Mouse (Mus musculus) ovary, postnatal 14 days (tissue): ENCODE measurements around the gene Cbx5.
"Not testable (repeated sequence)": the region's sequence is repeated elsewhere in the genome, so short reads cannot be mapped to it uniquely, and the experiment has no call there.

Experiments used
- DNase-seq: peaks from one replicate; pipeline ENCODE4 v3.0.0; 2022; ENCODE audit warnings: low spot score

Cbx5 gene

DNA sequence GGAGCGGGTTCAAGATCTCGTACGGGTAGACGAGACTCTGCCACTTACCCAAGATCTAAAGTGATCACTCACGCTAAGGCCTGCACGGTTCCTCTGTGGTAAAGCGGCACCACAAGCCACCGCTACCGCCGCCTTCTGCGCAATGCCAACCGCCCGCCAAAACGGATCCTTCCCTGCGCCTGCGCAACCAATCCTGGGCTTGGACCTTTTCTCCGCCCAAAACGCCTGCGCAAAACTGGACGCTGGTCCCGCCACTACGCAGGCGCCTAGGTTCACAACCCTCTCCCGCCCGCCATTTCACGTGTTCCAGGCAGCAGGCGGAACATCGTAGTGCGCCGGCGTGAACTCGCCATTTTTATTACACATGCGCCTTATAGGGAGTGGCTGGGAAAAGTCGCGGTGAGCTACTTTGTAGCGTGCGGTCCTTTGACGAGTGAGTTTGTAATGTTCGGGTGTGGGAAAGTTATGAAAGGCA lies at the start of gene Cbx5:
Cbx5 (minus strand) TSS at position 132 of the 475 bp plus-strand sequence.
- DNase-seq: peak; percentile 93

DNA sequence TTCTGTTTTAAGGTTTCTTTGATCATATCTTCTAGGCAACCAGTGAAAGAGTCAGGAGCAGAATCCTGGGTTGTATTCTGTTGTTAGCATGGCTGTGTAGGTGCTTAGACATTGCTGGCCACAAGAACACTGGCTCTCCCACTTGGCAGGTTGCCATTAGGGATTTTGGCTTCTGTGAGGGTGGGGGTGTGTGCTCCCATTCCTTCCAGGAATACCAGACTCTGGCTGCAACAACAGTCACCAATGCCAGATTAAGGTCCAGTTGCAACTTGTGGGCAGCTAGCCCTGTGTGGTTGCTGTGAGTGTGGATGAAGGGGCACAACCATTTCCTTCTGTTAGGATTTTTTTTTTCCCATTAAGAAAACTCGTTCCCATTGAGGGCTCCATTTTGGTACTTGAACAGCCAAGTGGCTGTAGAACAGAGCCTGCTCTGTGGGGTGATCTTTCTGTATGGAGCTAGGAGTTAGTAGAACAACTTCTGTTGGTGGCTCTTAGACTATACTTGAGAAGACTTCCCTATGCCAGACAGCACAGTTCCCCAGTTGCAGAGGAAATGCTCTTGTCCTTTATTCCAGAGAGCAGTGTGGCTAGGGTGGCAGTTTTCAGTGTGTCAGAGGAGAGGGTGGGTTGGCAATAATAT lies 46.3 kb upstream of the Cbx5 start:
- DNase-seq: no peak

DNA sequence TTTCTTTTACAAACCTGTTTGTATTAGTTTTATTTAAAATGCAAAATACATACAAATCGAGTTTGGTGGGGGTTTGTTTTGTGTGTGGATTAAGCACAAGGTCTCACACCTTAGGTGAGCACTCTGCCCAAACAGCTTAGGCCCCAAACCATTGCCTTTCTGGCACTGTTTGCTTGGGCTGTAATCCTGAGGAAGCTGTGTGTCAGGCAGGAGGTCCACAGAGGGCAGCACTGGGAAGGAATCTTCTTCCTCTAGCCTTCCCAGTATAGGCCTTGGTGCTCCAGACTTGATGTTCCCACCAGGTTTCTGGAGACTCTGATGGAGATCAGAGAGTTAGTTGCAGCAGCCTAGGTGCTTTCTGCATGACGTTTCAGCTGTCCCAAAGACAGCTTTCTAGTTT lies 45.0 kb upstream of the Cbx5 start:
- DNase-seq: no peak

DNA sequence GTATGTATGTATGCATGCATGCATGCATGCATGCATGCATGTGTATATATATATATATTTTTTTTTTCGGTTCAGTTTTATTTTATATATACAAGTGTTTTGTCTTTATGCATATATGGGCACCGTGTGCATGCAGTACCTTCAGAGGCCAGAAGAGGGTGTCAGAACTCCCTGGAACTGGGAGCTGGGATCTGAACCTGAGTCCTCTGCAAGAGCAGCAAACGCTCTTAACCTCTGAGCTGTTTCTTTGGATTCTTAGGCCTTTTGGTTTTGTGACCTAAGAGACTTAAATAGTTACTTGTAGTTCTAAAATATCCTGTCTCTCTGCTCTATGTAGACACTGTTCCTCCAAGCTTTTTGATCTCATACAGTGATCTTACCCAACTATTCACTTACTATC lies 44.5 kb upstream of the Cbx5 start:
- DNase-seq: no peak

DNA sequence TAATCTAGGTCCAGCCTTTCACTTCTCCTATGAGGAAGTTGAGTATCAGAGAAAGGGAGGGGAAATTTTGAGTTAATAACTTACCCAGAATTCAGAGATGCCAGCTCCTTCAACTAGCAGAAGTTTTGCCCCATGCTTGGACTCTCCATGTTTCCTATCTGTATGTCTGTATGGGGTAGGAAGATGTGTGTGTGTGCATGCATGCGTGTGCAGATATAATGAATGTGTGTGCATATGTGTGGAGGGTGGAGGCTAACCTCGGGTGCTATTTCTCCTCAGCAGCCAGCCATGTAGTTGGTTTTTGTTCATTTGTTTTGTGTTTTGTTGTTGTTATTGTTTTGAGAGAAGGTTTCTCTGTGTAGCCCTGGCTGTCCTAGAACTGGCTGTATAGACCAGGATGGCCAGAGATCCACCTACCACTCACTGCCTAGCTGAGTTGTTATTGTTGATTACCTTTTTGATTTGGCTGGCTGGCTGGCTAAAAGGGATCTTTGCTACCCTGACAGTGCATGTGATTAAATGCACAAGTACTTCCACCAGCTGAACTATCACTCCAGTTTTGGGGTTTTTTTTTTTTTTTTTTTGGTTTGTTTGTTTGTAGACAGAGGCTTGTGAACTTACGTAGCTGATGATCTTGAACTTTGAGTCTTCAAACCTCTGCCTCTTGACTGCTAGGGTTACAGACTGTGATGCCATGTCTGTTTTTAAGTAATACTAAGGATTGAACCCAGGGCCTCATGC lies 42.0 kb upstream of the Cbx5 start:
- no peak for DNase-seq

DNA sequence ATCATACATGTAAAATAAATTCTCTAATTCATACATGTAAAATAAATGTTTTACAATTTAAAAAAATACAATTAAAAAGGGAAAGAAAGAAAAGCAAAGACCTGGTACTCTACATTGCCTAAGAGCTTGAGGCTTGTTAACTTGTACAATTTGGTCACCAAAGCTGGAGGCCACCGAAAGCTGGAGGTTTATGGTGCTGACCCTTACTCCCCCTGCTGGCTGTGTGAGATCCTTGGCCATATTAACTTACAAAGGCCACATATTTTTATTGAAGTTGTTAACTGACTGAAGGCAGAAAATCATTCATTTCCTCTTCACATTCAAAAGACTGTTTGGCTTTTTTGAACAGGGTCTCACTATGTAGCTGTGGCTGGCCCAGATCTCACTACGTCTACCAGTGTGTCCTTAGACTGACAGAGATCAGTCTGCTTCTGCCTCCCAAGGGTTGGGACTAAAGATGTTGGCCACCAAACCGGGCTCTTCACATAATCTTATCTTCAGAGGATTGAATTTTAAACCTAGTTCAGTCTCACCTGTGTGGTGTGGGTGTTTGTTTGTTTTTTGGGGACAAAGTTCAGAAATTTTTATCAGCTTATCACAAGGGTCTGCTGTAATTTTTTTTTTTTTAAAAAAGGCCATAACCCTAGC lies 41.3 kb upstream of the Cbx5 start:
- DNase-seq: no peak

DNA sequence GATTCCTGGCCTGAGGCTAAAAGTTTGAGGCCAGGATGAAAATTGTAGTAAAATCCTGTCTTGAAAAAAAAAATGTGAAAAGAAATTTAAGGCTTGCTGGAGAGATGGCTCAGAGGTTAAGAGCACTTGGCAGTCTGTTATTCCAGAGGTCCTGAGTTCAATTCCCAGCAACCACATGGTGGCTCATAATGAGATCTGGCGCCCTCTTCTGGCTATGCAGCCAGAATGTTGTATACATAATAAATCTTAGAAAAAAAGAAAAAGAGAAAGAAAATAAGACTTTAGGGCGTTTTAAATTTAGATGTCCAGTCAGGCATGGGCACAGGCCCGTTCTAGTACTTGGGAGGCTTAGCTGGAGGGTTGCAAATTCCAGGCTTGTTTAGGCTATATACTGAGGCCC lies 40.1 kb upstream of the Cbx5 start:
- no peak for DNase-seq

DNA sequence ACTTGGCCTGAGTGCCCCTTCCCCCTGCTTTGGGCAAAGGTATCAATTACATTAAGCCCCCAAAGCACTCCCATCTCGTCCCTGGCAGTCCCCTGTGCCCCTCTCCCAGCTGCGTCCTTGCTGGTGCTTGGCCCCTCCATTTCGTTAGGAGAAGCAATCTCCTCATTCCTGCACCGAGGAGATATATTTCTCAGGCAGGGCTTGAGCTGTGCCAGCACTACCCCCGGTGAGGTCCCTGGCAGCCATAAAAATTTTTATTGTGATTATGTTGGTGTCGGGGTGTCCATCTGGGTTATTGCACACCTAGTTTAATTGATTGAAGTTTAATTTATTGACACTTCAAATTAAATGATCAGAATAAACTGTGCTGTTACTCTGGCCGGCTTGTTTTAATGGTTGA lies 38.3 kb upstream of the Cbx5 start:
- no peak for DNase-seq

DNA sequence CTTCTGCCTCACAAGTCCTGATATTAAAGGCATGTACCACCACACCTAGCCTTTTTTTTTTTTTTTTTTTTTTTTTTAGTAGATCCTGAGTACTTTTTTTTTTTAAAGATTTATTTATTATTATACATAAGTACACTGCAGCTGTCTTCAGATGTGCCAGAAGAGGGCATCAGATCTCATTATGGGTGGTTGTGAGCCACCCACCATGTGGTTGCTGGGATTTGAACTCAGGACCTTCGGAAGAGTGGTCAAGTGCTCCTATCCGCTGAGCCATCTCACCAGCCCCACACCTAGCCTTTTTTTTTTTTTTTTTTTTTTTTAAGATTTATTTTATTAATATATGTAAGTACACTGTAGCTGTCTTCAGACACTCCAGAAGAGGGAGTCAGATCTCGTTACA lies 36.3 kb upstream of the Cbx5 start:
- not testable (repeated sequence) for DNase-seq

DNA sequence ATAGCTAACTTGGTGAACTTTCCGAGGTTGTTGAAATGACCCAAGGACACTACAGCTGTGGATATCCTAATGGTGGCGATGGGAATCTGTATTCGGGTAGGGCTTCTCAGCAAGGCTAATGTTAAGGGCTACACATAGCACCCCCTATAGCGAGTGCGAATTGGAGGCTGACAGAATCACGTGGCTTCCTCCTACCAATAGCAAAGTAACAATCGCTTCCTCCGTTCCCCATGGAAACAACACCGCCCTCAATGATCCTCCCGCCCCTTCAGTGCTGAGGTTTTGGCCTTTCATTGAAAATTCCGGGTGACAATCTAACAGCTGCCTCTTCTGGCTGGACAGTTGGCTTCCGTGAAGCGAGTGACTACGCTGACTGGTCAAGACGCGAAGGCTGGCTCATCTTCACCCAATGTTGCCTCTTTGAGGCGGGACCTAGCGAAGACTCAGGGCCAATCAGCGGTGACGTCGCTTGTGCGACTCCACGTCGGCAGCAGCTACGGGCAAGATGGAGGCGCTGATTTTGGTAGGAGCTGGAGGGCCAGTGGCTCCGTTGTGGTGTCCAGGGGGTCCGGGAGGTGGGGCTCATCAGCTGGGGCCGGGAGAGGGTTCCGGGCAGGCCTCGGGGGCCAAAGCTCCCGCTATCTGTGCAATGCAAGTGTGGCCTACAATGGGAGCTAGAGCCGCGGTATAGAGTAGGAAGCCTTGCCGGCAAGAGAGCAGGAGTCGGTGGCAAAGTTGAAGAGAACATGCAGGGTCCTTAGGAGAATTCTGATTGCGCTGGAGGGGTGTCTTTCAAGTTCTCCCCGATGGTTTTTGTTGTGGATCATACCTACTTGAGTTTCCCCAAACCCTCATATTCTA lies 33.0 kb upstream of the Cbx5 start, which contains the start of gene Copz1:
Copz1 (plus strand) TSS at position 296 of the 861 bp plus-strand sequence.
- DNase-seq: peak; percentile 86

DNA sequence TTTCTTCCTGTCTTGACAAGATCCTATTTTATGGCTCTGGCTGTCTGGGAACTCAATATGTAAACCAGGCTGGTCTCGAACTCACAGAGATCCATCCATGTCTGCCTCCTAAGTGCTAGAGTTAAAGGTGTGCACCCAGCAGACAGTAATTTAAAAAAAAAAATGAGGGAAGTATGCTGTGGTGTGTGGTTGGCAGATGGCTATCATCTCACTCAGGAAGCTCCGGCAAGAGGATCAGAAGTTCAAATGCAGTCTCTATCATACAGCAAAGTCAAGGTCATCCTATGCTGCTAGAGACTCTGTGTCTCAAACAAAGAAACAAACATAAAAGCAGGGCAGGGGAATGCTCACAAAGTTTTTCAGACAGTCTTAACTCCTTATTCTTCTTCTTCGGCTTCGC lies 29.3 kb upstream of the Cbx5 start:
- no peak for DNase-seq

DNA sequence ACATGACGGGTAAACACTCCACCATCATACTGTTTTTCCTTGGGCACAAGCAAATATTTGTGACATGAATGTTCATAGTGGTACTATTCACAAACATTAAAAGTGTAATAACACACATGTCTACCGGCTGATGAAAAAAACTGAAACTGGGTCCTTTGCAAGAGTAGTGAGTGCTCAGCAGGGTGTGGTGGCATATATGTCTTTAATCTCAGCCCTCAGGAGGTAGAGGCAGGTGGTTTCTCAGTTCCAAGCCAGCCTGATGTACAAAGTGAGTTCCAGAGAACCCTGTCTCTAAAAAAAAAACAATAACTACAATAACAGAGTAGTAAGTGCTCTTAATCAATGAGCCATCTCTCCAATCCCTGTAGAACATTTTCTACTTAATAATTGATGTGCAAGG lies 25.2 kb upstream of the Cbx5 start:
- DNase-seq: no peak

DNA sequence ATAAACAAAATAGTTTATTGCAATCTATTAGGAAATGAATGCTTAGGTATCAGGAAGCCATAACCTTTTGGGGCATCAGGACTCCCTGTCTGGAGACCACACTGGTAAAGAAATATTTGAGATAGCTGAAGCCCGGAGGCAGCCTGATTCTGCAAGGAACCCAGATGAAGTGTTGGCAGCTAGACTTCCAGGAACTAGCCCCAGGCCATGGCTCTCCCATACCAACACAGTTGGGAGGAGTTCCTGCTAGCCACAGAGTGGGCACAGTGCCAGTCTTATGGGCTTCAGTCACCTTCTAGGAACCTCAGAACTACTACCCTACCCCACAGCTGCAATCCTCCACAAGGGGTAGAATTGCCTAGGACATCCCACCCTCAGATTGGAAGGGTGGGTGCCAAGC lies 20.4 kb upstream of the Cbx5 start:
- DNase-seq: no peak

DNA sequence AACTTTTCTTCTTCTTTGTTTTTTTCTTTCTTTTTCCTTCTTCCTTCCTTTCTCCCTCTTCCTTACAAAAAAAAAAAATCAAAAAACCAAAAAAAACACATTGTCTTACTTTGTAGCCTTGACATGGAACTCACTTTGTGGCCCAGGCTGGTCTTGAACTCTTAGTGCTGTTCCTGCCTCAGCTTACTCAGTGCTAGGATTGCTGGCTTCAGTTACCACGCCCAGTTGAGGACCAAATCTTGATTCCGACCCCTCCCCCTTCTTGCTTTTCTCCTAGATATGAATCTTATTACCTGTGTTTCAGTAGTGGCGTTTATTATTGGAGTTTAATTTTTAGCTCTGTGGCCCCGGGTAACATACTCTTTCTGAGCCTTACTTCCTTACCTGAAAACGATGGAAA lies 19.5 kb upstream of the Cbx5 start:
- no peak for DNase-seq

DNA sequence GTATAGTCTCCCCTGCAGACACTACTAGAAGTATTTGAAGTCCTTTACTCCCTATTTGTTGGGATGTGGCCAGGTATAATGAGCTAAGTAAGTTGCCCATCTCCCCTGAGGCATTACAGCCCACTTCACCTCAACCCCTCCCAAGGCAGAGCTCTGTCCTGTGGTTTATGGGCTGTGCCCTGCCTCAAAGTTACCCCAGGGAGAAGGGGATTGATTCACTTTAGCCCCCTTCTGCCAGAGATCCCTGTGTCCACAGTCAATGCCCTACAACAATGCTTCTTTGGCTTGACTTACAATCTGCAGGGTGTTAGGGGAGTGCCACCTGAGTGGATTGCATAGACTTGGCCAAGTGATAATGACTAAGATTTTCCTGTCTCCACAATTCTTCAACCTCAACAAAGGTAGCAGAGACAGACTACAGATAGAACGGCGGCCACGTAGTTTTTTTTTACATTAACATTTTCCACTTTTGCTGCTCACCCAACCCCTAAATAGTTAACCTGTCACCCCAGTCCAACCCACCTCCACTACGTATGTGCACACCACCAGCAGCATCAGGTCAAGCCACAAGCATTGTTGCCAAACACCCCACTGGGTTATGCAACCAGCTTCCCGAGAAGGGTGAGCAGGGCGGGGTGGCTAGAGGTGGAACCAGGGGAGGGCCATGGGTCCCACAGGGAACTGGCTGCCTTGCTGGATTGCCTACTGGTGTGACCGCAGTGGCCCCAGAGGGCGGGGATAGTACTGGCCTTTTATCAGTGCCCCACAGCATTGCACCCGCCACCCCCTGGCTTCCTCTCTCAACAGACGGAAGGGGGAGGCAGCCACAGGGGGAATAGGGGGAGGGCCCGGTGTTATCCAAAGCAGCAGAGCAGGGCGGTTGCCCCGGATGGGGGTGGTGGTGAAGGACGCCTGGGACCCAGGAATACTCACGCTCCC lies 18.4 kb upstream of the Cbx5 start, which contains the start of gene Nfe2:
Nfe2 (minus strand) TSS at position 614 of the 939 bp plus-strand sequence.
- peak; percentile 14 for DNase-seq

DNA sequence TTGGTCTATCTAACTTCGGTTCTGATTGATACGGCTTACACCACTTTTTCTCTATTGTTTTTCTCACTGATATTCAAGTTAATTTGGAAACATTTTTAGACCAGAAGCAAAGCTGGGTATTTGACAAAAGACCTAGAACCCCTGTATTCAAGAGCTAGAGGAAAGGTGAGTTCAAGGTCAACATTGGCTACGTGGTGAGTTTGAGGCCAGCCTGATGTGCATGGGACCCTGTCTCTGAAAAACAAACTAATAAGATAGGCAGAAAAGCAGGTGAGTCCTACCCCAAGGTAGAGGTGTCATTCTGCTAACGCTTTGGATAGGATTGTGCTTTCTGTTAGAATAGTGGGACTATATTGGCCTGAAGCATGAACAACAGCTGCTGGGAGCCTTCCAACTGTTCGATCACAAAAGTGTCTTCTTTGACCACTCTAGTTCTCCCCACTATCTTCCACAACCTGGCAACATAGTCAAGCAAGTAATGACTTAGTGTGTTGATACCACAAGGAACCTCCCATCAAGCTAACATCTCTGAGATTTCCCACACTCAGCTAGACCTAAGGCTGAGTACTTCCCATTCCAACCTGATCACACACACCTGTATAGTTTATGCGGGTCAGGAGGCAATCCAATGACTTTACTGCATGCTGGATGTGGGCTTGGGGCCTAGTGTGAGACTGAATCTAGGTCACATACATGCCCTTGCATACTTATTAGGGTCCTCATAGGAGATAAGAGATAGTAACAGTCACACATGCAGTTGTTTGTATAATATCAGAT lies 16.8 kb upstream of the Cbx5 start:
- DNase-seq: no peak

DNA sequence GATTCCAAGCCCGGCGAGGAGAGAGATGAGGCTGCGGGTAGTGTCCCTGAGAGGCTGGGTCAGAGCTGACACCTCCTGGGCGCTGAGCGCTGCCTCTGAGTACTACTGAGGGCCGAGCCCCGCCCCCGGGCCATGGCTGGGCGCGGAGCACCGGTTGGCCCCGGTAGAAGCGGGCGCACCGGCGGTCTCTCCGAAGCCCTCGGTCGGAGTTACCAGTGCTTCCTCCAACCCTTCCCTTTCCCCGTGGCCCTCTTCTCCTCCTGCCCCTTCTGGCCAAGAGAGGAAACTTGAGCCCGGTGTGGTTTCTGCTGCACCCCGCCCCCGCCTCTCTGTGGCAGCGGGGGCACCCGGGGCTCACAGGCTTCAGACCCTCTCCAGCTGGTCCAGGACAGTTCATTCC lies 15.6 kb upstream of the Cbx5 start:
- DNase-seq: no peak

DNA sequence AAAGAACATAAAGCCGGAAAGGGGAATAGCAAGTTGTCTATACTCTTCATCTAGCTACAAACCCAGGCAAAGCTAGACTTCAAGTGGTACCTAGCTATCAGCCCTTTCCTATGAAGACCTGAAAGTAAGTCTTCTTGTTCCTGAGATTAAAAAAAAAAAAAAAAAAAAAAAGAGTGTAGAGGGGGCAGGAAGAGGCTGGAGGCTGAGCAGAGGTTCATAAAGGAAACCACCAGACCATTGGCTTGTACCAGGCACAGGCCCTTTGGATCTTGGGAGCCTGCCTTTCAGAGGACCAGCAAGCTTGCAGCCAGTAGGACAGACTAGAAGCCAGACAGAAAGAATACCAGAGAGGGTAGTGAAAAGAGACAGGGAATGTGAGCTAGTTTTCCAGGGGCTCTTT lies 13.7 kb upstream of the Cbx5 start:
- no peak for DNase-seq

DNA sequence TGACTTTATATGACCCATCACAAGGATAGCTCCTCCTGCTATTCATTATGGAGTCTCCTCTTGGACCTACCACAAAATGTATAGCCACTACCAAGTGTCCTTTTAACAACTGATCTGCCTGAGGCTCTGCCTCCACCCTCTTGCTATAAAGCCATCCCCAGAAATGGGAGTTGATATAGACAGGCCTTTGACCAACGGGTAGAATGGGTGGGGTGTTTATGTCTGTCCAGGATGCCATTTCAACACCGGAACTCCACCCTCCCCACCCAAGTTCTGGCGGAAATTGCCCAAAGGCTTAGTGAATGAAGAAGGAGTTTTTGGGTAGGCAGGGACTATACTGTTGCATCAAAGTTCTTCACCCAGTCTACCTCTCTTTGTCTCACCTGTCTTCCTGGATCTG lies 13.0 kb upstream of the Cbx5 start:
- DNase-seq: no peak

DNA sequence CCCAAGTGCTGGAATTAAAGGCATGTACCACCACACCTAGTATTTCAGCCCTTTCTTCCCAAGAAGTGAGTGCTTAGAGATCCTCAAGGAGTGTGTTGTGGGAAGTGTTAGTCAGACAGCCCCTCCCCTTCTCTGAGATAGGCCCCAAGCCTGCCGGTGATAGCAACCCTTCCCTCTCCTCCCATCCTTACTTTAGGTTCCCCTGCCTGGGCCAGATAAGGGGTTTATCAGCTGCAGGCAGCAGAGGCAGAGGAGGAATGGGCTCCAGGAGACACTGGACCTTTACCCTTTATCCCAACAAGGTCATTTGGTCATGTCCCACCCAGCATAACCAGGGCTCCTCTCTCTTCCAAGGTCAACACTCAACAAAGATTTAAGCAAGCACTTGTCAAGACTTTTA lies 12.0 kb upstream of the Cbx5 start:
- no peak for DNase-seq
